Mouse (Mus musculus) hindbrain, postnatal 0 days (tissue): ENCODE data around the gene Phlda1. TPM values are rescaled to one million over a fixed set of nuclear protein-coding genes. Genes with fewer than 3 reads are reported as not detected.

ENCODE experiments used
- ATAC-seq: fragments of 200-750 bp; cut with Nextera tagmentation; 2 replicates; pipeline ENCODE4 v1.8.0; 2017; ENCODE audit warnings: mild to moderate bottlenecking, moderate TSS enrichment, moderate library complexity
- DNase-seq: peaks from one replicate; pipeline ENCODE4 v3.0.0-alpha.2; 2015; ENCODE audit warnings: low spot score
- H3K27ac ChIP-seq: fragments of 300-500 bp; sonication (generic); 2 replicates; pipeline ENCODE4 v1.5.1; 2014; ENCODE audit warnings: mild to moderate bottlenecking
- H3K27me3 ChIP-seq: fragments of 300-500 bp; sonication (generic); 2 replicates; pipeline ENCODE4 v1.6.1; 2014; ENCODE audit warnings: low read length, mixed read lengths; ENCODE audit not compliant: insufficient read depth
- H3K36me3 ChIP-seq: fragments of 300-500 bp; sonication (generic); 2 replicates; pipeline ENCODE4 v1.6.1; 2014; ENCODE audit warnings: low read length, mixed read lengths; ENCODE audit not compliant: insufficient read depth
- H3K4me1 ChIP-seq: fragments of 300-500 bp; sonication (generic); 2 replicates; pipeline ENCODE4 v1.6.1; 2014; ENCODE audit warnings: antibody characterized with exemption, low read length, mixed read lengths; ENCODE audit not compliant: insufficient read depth
- H3K4me2 ChIP-seq: fragments of 300-500 bp; sonication (generic); 2 replicates; pipeline ENCODE4 v1.6.1; 2014; ENCODE audit warnings: low read depth, mild to moderate bottlenecking, low read length, moderate library complexity, mixed read lengths
- H3K4me3 ChIP-seq: fragments of 300-500 bp; sonication (generic); 2 replicates; pipeline ENCODE4 v1.5.1; 2014; ENCODE audit warnings: low read length
- H3K9ac ChIP-seq: fragments of 300-500 bp; sonication (generic); replicated peaks from 2 replicates; pipeline ENCODE4 v1.6.1; 2014; ENCODE audit warnings: mild to moderate bottlenecking, low read length, moderate library complexity, mixed read lengths
- H3K9me3 ChIP-seq: fragments of 300-500 bp; sonication (generic); 2 replicates; pipeline ENCODE4 v1.6.1; 2016; ENCODE audit warnings: low read length, mixed read lengths
- CTCF ChIP-seq: IDR thresholded peaks from 2 replicates; pipeline ENCODE4 v1.5.1; 2016; ENCODE audit warnings: antibody characterized with exemption, control low read depth, low read depth
- WGBS: fragments of 180-500 bp; shearing (Covaris S2); extraction: QIAGEN DNeasy Blood & Tissue Kit; methylation state at CpG from one replicate; pipeline ENCODE4 v1.1.7; 2014; 5-methylcytosine and 5-hydroxymethylcytosine counted together
- polyA plus RNA-seq: library from polyadenylated mRNA; unstranded; fragments of >200 nt; fragmentation: Nextera tagmentation; extraction: Ambion mirVana; gene quantifications from 2 replicates; pipeline ENCODE4 v1.2.1, GENCODE M21; 2015
- total RNA-seq: library from RNA; depleted of rRNA; stranded (reverse); fragments of >200 nt; gene quantifications from 2 replicates; pipeline ENCODE4 v1.2.3, GENCODE M21; 2014

The Phlda1 gene
- total and polyA plus RNA-seq, 2 experiments from 2014 or later = 8.4 to 39.4 TPM

DNA sequence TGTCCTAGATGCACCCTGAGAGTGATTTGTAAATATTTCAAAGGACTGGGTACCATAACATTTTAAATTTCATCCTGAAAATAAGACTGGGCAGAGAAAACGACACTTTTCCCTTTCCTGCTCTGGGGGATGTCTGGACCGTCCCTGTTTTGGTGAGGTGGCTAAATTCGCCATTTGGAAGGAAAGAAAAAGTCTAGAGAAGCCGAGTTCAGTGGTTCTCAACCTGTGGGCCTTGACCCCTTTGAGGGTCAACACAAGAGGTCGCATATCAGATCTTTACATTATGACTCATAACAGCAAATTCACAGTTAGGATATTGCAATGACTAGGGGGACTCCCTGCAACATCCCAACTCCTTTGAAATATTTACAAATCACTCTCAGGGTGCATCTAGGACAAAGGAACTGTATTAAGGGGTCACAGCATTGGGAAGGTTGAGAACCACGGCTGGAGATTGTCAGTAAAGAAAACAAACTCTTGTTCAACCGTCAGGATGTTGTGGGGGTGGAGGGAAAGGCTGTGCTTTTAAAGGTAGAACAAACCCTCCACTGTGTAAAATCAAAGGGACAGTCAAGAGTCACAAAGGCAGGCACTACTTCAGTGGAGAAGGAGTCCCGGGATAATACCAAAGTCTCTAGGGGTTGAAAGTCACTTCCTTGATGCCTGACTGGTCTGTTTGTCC lies 3.2 kb downstream of the Phlda1 start:
- no peaks in the 10 kb centered on the region for H3K27me3 ChIP-seq
- H3K9ac ChIP-seq = peak overlapping the region; percentile 87; the same call in 1 of the 2 replicates
- ATAC-seq (no peak), DNase-seq (no peak)
- H3K4me2 ChIP-seq = peak overlapping the region; percentile 83
- no peaks in the 10 kb centered on the region for H3K36me3 ChIP-seq
- H3K4me3 ChIP-seq = peak overlapping the region; percentile 78
- H3K9me3 ChIP-seq = no peaks in the 10 kb centered on the region
- no peaks in the 10 kb centered on the region for H3K4me1 ChIP-seq
- 29% methylated on average over 8 of the region's 8 CpGs for WGBS
- H3K27ac ChIP-seq = peak overlapping the region; percentile 59; the same call in 1 of the 2 replicates
- no peak for TF ChIP-seq CTCF

DNA sequence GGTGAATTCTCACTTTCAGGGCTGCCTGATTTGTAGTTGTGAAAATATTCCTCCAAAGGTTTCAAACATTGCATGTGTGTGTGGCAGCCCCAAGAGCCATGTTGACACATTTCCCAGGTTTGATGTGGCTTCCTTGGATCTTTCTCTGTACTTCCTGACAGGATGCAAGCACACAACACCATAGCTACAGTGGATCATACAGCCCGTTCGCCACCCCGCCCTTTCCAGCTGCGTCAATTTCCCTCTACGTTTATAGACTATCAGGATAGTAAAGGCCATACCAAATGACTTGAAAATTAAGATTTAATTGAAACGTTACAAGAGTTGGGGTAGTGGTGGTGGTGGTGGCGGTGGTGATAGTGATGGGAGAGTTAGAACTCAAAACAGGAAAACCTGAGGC lies 3.9 kb downstream of the Phlda1 start:
- DNase-seq (no peak), ATAC-seq (no peak)
- H3K4me3 ChIP-seq = peak overlapping the region; percentile 78; the same call in 1 of the 2 replicates
- no peak overlapping the region for H3K9ac ChIP-seq
- no peaks in the 10 kb centered on the region for H3K36me3 ChIP-seq
- H3K4me2 ChIP-seq = peak overlapping the region; percentile 83
- no peak for TF ChIP-seq CTCF
- no peaks in the 10 kb centered on the region for H3K9me3 ChIP-seq
- no peaks in the 10 kb centered on the region for H3K4me1 ChIP-seq
- no peaks in the 10 kb centered on the region for H3K27me3 ChIP-seq
- 71% methylated on average over 7 of the region's 7 CpGs for WGBS
- H3K27ac ChIP-seq = peak overlapping the region; percentile 59; the same call in 1 of the 2 replicates

DNA sequence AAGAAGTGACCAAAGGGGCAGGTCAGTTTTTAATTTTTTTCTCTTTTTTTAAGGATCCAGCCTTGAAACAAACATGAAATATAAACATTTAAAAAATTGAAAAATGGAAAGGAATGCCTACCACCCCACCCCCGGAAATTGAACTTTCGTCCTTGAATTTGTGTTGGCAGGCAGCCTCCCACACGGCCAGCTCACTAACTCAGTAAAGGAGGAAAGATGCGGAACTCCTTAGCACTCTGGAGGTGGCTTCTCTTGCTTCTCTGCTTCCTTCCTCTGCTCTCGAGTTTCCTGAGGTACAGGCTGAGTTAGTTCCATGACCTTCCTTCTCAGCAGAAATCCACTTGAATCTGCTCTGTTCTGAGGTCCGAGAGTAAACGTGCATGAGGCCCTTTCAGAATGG lies 4.7 kb downstream of the Phlda1 start:
- ATAC-seq (no peak), DNase-seq (no peak)
- no peaks in the 10 kb centered on the region for H3K27me3 ChIP-seq
- no peaks in the 10 kb centered on the region for H3K9me3 ChIP-seq
- H3K27ac ChIP-seq = no peak overlapping the region
- H3K36me3 ChIP-seq = no peaks in the 10 kb centered on the region
- H3K4me1 ChIP-seq = no peaks in the 10 kb centered on the region
- no peak overlapping the region for H3K4me3 ChIP-seq
- WGBS = 64% methylated on average over 7 of the region's 7 CpGs
- H3K9ac ChIP-seq = no peak overlapping the region
- TF ChIP-seq CTCF = no peak
- no peak overlapping the region for H3K4me2 ChIP-seq

DNA sequence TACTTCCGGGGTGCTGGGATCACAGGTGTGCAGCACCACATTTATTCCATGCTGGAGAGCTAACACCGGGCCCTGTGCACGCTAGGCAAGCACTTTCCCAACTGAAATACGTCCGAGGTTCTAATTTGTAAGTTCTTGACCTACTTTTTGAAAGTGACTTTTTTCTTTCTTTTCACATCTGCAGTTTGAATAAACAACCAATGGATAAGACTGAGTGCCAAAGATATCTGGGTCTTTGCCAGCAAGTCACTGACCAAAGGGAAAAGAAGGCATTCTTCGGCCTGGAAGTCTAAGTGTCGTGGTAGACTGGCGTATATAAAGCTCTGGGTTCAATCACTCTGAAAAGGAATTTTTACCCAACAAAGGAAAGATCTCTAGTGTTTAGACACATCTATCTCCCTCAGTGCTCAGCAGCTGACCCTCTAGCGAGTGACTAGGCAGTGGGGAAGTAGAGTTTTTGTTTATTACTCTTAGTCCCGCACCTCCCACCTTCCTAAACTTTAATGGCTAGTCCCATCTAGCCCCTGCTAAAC lies 6.0 kb downstream of the Phlda1 start:
- TF ChIP-seq CTCF = no peak
- Histone ChIP-seq H3K27ac (no peak overlapping the region), H3K36me3 (no peaks in the 10 kb centered on the region), H3K4me1 (no peaks in the 10 kb centered on the region), H3K9me3 (no peaks in the 10 kb centered on the region), H3K9ac (no peak overlapping the region), H3K27me3 (no peaks in the 10 kb centered on the region), H3K4me3 (no peak overlapping the region), H3K4me2 (no peak overlapping the region)
- 58% methylated on average over 10 of the region's 10 CpGs for WGBS
- DNase-seq (peak; percentile 26), ATAC-seq (no peak)

DNA sequence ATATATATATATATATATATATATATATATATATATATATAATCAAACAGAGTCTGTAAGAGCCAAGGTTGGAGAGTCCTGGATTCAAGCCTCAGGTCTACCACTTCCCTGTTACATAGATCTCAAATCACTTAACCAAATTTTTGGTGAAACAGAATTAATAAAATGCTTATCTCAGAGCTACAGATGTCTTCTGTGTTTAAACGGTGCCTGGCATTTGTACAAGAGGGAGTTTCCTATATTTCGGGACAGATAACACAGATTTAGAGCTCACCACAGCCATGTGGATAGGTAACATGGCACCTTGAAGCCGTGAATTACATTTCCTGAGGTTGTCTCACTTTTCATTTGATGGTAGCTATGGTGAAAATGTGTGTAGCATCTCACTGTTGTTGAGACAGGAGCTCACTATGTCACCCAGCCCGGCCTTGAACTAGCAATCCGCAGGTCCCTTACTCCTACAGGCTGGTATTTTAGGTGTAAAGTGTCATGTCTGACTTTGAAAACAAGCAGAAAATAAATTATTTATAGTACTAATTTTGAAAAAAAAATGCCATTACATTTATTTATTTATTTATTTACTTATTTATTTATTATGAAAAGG lies 8.3 kb downstream of the Phlda1 start:
- H3K9ac ChIP-seq = no peak overlapping the region

DNA sequence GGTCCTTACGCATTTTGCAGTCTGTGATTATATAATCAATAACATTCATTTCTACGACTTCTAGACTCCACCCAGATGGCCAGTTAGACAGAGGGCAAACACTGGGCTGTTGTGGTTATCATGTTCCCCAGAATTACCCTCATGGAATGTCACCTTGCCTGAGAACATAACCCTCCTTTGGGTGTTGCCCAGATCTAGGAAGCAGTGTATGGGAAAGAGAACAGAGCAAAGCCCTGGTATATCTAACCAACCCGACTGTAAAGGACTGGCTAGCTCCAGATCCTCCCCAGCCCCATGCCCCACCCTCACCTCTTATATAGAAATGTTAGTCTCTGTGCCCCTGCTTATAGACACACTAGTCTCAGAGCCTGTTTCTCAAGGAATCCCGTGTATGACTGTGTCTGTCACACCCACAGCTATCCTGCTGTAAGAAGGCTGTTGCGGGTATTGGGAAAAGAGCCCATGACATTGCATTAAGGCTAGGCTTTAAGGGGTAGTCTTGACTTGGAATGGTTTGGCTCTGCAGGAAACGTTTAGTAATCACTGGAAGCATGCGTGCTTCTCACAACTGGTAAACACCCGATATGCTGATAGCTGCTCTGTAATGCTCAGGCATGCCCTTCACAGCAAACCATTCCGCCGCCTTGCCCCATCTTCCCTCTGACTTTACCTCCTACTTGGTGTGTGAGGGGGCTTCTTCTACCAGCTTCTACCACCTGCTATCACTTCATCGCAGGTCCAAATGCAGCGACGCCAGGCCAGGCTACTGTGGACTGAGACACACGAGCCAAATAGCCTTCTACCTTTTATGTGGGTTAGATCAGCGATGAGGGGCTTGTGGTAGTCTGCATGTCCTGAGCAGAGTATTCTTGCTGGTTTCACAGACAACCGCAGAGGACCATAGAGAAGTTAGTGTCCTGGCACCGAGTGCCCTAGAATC lies 9.3 kb downstream of the Phlda1 start:
- no peaks in the 10 kb centered on the region for H3K27me3 ChIP-seq
- H3K4me2 ChIP-seq = no peak overlapping the region
- peaks cover 4% of the 10 kb centered on the region; the same call in 1 of the 2 replicates for H3K4me1 ChIP-seq
- no peak overlapping the region for H3K4me3 ChIP-seq
- no peaks in the 10 kb centered on the region for H3K36me3 ChIP-seq
- TF ChIP-seq CTCF = no peak
- no peaks in the 10 kb centered on the region for H3K9me3 ChIP-seq
- 88% methylated on average over 17 of the region's 17 CpGs for WGBS
- H3K9ac ChIP-seq = no peak overlapping the region
- ATAC-seq (no peak), DNase-seq (no peak)
- H3K27ac ChIP-seq = no peak overlapping the region

More for the DNA sequence above, 8.3 kb downstream of the Phlda1 start:
- no peak for TF ChIP-seq CTCF
- Histone ChIP-seq H3K9me3 (no peaks in the 10 kb centered on the region), H3K27ac (no peak overlapping the region), H3K4me2 (no peak overlapping the region), H3K4me3 (no peak overlapping the region), H3K27me3 (no peaks in the 10 kb centered on the region), H3K36me3 (no peaks in the 10 kb centered on the region), H3K4me1 (no peaks in the 10 kb centered on the region)
- ATAC-seq (no peak), DNase-seq (no peak)
- WGBS = 95% methylated on average over 5 of the region's 5 CpGs
